ENCODE assay signal across 1 mouse cellular context in genomic region chr7:45361243-45361804, GRCm38 (mm10).
TF ChIP-seq lines count a peak whose summit lies in the region.

No protein-coding gene starts in this region.

TF ChIP-seq in MEL, 35 proteins besides CTCF, POLR2A, EP300 and RAD21 (continued from another document):
- TF ChIP-seq MAZ (IDR thresholded peaks at IDR 0.05; ENCODE audit: low read depth, low read length) = peak; percentile 50; the same call in 1 of the 2 replicates
- peak; percentile 29; the same call in 1 of the 2 replicates for TF ChIP-seq TCF12 (IDR thresholded peaks at IDR 0.05; ENCODE audit: low read depth, low read length)
- peak; percentile 94 for TF ChIP-seq TBP (IDR thresholded peaks at IDR 0.05; ENCODE audit: low read depth, low read length)
- peak; percentile 72 for TF ChIP-seq NRF1 (IDR thresholded peaks at IDR 0.05; ENCODE audit: insufficient read depth, low read depth, low read length, poor library complexity, severe bottlenecking)
